ENCODE assay signal across 13 mouse cellular contexts in the genomic region with DNA sequence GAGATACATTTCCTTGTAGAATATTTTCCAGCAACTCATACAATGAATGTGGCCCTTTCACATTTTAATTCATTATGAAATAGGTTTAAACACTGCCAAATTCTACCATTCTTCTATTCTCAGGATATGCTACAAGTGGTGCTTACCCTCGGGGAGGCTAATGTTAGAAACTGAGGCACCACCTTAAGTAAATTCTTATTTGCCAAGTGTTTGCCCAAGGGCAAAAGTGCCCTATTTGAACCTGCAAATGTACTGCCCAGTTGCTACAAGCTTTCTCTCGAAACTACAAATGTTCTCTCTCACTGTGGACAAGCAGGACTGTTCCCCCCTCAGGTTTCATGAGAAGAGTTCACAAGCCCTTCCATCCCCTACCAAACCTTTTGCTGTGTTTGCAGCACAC.
"Had no signal": no experiment of that assay in that cellular context is flagged by ENCODE, and none has a peak within 500 bp of the region (broad histone marks: within the 10 kb centered on the region; RNA-seq: fewer than 3 reads in every experiment).

No protein-coding gene starts in this region.

- ATAC-seq: intestine, postnatal 0 days had no signal

- H3K9me3 ChIP-seq: hindbrain, embryonic 15.5 days; limb, embryonic 12.5 days; limb, embryonic 15.5 days; liver, embryonic 13.5 days had no signal

- H3K27ac ChIP-seq: hindbrain, embryonic 15.5 days; limb, embryonic 12.5 days; limb, embryonic 15.5 days; liver, embryonic 13.5 days; stomach, postnatal 0 days had no signal

- H3K27me3 ChIP-seq: hindbrain, embryonic 15.5 days; limb, embryonic 12.5 days; limb, embryonic 15.5 days; liver, embryonic 13.5 days had no signal

- H3K4me1 ChIP-seq: hindbrain, embryonic 15.5 days; limb, embryonic 12.5 days; limb, embryonic 15.5 days; liver, embryonic 13.5 days had no signal

- H3K9ac ChIP-seq: hindbrain, embryonic 15.5 days; limb, embryonic 12.5 days; limb, embryonic 15.5 days; liver, embryonic 13.5 days had no signal

- H3K4me2 ChIP-seq: hindbrain, embryonic 15.5 days; limb, embryonic 12.5 days; limb, embryonic 15.5 days; liver, embryonic 13.5 days; midbrain, embryonic 11.5 days had no signal

- H3K4me3 ChIP-seq: hindbrain, embryonic 15.5 days; limb, embryonic 12.5 days; limb, embryonic 15.5 days; liver, embryonic 13.5 days had no signal

- DNase-seq: kidney, adult 2 months; kidney, postnatal 14 days; kidney, postnatal 4 days; liver, embryonic 13.5 days; midbrain, embryonic 14.5 days; thymus, adult 2 months; thymus, postnatal 14 days had no signal

- H3K36me3 ChIP-seq: hindbrain, embryonic 15.5 days; limb, embryonic 12.5 days; limb, embryonic 15.5 days; liver, embryonic 13.5 days had no signal
